Mouse (Mus musculus): Measurements from ENCODE around the gene Atp9a.

DNA sequence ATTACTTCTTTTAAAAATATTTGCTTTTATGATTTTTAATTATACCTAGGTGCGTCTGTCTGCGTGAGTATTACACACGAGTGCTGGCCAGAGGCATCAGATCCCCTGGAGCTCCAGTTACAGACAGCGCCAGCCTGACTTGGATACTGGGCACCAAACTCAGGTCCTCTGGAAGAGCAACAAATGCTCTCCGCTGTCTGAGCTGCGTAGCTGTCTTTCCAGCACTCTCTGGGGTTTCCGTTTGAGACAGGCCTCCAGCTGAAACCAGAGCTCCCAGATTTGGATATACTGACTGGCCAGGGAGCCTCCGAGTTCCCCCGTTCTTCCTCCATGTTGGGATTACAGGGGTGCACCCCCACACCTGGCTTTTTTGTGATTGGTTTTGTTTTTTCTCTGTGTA is 38.4 kb upstream of the Atp9a start:
- TF ChIP-seq CTCF (IDR thresholded peaks at IDR 0.05; ENCODE audit: low read depth): no peak
- TF ChIP-seq EP300 (optimal IDR thresholded peaks at IDR 0.05): no peak

Measured in stomach, postnatal 0 days (tissue).